Mouse (Mus musculus) embryonic fibroblast, embryonic 13.5 days (primary cell): ENCODE results near the gene B230118H07Rik.

ENCODE experiments used
- CTCF ChIP-seq: IDR thresholded peaks from 2 replicates; pipeline ENCODE4 v1.5.1; 2011; ENCODE audit warnings: mild to moderate bottlenecking, control low read depth, low read length, moderate library complexity, borderline replicate concordance; ENCODE audit not compliant: insufficient read depth
- POLR2A ChIP-seq: IDR thresholded peaks from 2 replicates; pipeline ENCODE4 v1.6.1; 2011; ENCODE audit warnings: low read depth, mild to moderate bottlenecking, control low read depth, low read length, moderate library complexity

DNA sequence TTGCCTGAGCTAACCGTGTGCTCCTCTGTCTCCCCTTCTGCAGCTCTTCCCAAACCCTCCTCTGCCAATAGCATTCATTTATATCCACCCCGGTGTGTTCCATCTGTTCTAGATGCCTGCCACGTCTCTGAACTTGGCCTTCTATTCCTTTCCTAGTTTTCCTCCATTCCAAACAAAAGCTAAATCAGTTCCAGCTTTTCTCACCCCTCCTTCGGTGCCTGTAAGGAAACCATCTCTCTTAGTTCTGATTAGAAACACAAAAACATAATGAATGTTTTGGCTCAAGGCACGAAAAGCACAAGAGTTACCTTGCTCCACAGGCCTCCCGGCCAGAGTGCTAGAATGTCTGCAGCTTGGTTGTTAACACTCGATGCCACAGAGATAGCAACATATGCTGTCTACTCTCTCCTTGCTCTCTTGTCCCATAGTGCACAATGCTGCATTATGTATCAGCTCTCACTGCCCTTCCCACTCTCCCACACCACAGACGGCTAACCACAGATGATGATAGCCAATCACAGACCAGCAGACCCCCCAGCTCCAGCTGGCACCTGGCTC is at the start of gene B230118H07Rik, which contains the start of gene Rag1:
- TF ChIP-seq CTCF = no peak
- no peak for TF ChIP-seq POLR2A
